Mouse (Mus musculus) MEL (cell line): ENCODE results near the gene Chst4. TPM values are rescaled to one million over a fixed set of nuclear protein-coding genes. Genes with fewer than 3 reads are reported as not detected.

Experiments
- DNase-seq: peaks from one replicate; pipeline ENCODE4 v3.0.0; 2011; ENCODE audit warnings: low read depth, low spot score
- H3K27ac ChIP-seq: 2 replicates; pipeline ENCODE4 v1.5.1; 2012; ENCODE audit warnings: low read depth, mild to moderate bottlenecking, control low read depth, low read length, moderate library complexity; ENCODE audit not compliant: control insufficient read depth
- H3K27me3 ChIP-seq, 2 experiments: fragments of 150-350 bp in 1 of 2; sonication (generic) in 1 of 2; 2 replicates each; pipeline ENCODE4 v1.6.1; 2012; ENCODE audit warnings: low read length in 2 of 2, mild to moderate bottlenecking in 2 of 2, improper control_type of control experiment in 1 of 2, moderate library complexity in 1 of 2; ENCODE audit not compliant: insufficient read depth in 2 of 2, control insufficient read depth in 1 of 2
- H3K36me3 ChIP-seq, 2 experiments: 2 replicates each; pipeline ENCODE4 v1.6.1; 2012 to 2014; ENCODE audit warnings: low read length in 2 of 2, improper control_type of control experiment in 1 of 2, inconsistent platforms in 1 of 2, mild to moderate bottlenecking in 1 of 2; ENCODE audit not compliant: insufficient read depth in 2 of 2, control insufficient read depth in 1 of 2
- H3K4me1 ChIP-seq, 2 experiments: fragments of 150-350 bp in 1 of 2; sonication (generic) in 1 of 2; 2 replicates each; pipeline ENCODE4 v1.6.1; 2012; ENCODE audit warnings: low read length in 2 of 2, improper control_type of control experiment in 1 of 2, mild to moderate bottlenecking in 1 of 2; ENCODE audit not compliant: insufficient read depth in 2 of 2, control insufficient read depth in 1 of 2
- H3K4me3 ChIP-seq, 2 experiments: fragments of 150-350 bp in 1 of 2; sonication (generic) in 1 of 2; 2 replicates each; pipeline ENCODE4 v1.5.1; 2012; ENCODE audit warnings: low read depth in 2 of 2, low read length in 2 of 2, mild to moderate bottlenecking in 2 of 2, moderate library complexity in 2 of 2, control low read depth in 1 of 2, improper control_type of control experiment in 1 of 2; ENCODE audit not compliant: control insufficient read depth in 1 of 2, insufficient read depth in 1 of 2
- H3K79me2 ChIP-seq: 2 replicates; pipeline ENCODE4 v1.6.1; 2012; ENCODE audit warnings: mild to moderate bottlenecking, low read length, moderate library complexity; ENCODE audit not compliant: control insufficient read depth, poor library complexity, insufficient read depth
- H3K9ac ChIP-seq: 2 replicates; pipeline ENCODE4 v1.6.1; 2012; ENCODE audit warnings: low read depth, mild to moderate bottlenecking, control low read depth, low read length, moderate library complexity; ENCODE audit not compliant: control insufficient read depth, poor library complexity, severe bottlenecking
- H3K9me3 ChIP-seq: fragments of 150-350 bp; sonication (generic); replicated peaks from 2 replicates; pipeline ENCODE4 v1.6.1; 2012; ENCODE audit warnings: mild to moderate bottlenecking, low read length, improper control_type of control experiment, moderate library complexity; ENCODE audit not compliant: insufficient read depth
- BHLHE40 ChIP-seq: IDR thresholded peaks from 2 replicates; pipeline ENCODE4 v1.6.1; 2012; ENCODE audit warnings: low read depth, mild to moderate bottlenecking, inconsistent platforms, low read length, improper control_type of control experiment, borderline replicate concordance
- CHD2 ChIP-seq: IDR thresholded peaks from 2 replicates; pipeline ENCODE4 v1.6.1; 2011; ENCODE audit warnings: low read length, improper control_type of control experiment
- E2F4 ChIP-seq: IDR thresholded peaks from 2 replicates; pipeline ENCODE4 v1.6.1; 2011; ENCODE audit warnings: low read depth, low read length, improper control_type of control experiment, borderline replicate concordance
- ELF1 ChIP-seq: IDR thresholded peaks from 2 replicates; pipeline ENCODE4 v1.6.1; 2014; ENCODE audit warnings: low read depth, mild to moderate bottlenecking, inconsistent platforms, low read length, improper control_type of control experiment, moderate library complexity
- ETS1 ChIP-seq: IDR thresholded peaks from 2 replicates; pipeline ENCODE4 v1.6.1; 2012; ENCODE audit warnings: low read depth, mild to moderate bottlenecking, inconsistent platforms, low read length, improper control_type of control experiment, moderate library complexity
- GABPA ChIP-seq: IDR thresholded peaks from 2 replicates; pipeline ENCODE4 v1.6.1; 2012; ENCODE audit warnings: low read depth, mild to moderate bottlenecking, inconsistent platforms, low read length, improper control_type of control experiment, moderate library complexity
- GATA1 ChIP-seq: IDR thresholded peaks from 2 replicates; pipeline ENCODE4 v1.6.1; 2011; ENCODE audit warnings: low read depth, low read length, improper control_type of control experiment
- HCFC1 ChIP-seq: IDR thresholded peaks from 2 replicates; pipeline ENCODE4 v1.6.1; 2012; ENCODE audit warnings: low read depth, mild to moderate bottlenecking, inconsistent platforms, low read length, improper control_type of control experiment, moderate library complexity
- JUND ChIP-seq: IDR thresholded peaks from 2 replicates; pipeline ENCODE4 v1.6.1; 2011; ENCODE audit warnings: low read depth, mild to moderate bottlenecking, improper control_type of control experiment, low read length
- KAT2A ChIP-seq: conservative IDR thresholded peaks from 2 replicates; pipeline ENCODE4 v1.6.1; 2012; ENCODE audit warnings: low read depth, low read length, improper control_type of control experiment, inconsistent platforms
- MAFK ChIP-seq: IDR thresholded peaks from 2 replicates; pipeline ENCODE4 v1.6.1; 2011; ENCODE audit warnings: low read depth, mild to moderate bottlenecking, low read length, improper control_type of control experiment, borderline replicate concordance
- MAX ChIP-seq: IDR thresholded peaks from 2 replicates; pipeline ENCODE4 v1.6.1; 2011; ENCODE audit warnings: low read length, improper control_type of control experiment
- MAZ ChIP-seq: IDR thresholded peaks from 2 replicates; pipeline ENCODE4 v1.6.1; 2012; ENCODE audit warnings: low read depth, mild to moderate bottlenecking, inconsistent platforms, low read length, improper control_type of control experiment
- MEF2A ChIP-seq: IDR thresholded peaks from 2 replicates; pipeline ENCODE4 v1.6.1; 2014; ENCODE audit warnings: low read depth, mild to moderate bottlenecking, inconsistent platforms, low read length, improper control_type of control experiment; ENCODE audit not compliant: poor library complexity, insufficient replicate concordance, severe bottlenecking; ENCODE audit errors: extremely low read depth
- MXI1 ChIP-seq: IDR thresholded peaks from 2 replicates; pipeline ENCODE4 v1.6.1; 2011; ENCODE audit warnings: mild to moderate bottlenecking, low read depth, low read length, improper control_type of control experiment
- MYB ChIP-seq: IDR thresholded peaks from 2 replicates; pipeline ENCODE4 v1.6.1; 2011; ENCODE audit warnings: mild to moderate bottlenecking, low read depth, low read length, improper control_type of control experiment
- MYC ChIP-seq: IDR thresholded peaks from 2 replicates; pipeline ENCODE4 v1.6.1; 2011; ENCODE audit warnings: low read depth, mild to moderate bottlenecking, low read length, improper control_type of control experiment, moderate library complexity
- NRF1 ChIP-seq: IDR thresholded peaks from 2 replicates; pipeline ENCODE4 v1.6.1; 2014; ENCODE audit warnings: low read depth, mild to moderate bottlenecking, inconsistent platforms, low read length, improper control_type of control experiment, moderate library complexity; ENCODE audit not compliant: poor library complexity, insufficient read depth, severe bottlenecking
- POLR2A ChIP-seq, 2 experiments: IDR thresholded peaks; 2 replicates each; pipeline ENCODE4 v1.6.1; 2011 to 2012; ENCODE audit warnings: low read length in 2 of 2, mild to moderate bottlenecking in 2 of 2, control low read depth in 1 of 2, improper control_type of control experiment in 1 of 2, low read depth in 1 of 2, moderate library complexity in 1 of 2; ENCODE audit not compliant: control insufficient read depth in 1 of 2, insufficient read depth in 1 of 2, poor library complexity in 1 of 2
- RCOR1 ChIP-seq: IDR thresholded peaks from 2 replicates; pipeline ENCODE4 v1.6.1; 2012; ENCODE audit warnings: low read depth, mild to moderate bottlenecking, inconsistent platforms, low read length, improper control_type of control experiment
- SIN3A ChIP-seq: IDR thresholded peaks from 2 replicates; pipeline ENCODE4 v1.6.1; 2012; ENCODE audit warnings: low read length, improper control_type of control experiment, inconsistent platforms
- TBP ChIP-seq: IDR thresholded peaks from 2 replicates; pipeline ENCODE4 v1.8.0; 2011; ENCODE audit warnings: low read depth, low read length, improper control_type of control experiment
- TCF12 ChIP-seq: IDR thresholded peaks from 2 replicates; pipeline ENCODE4 v1.6.1; 2014; ENCODE audit warnings: low read depth, mild to moderate bottlenecking, inconsistent platforms, low read length, improper control_type of control experiment, moderate library complexity
- USF1 ChIP-seq: IDR thresholded peaks from 2 replicates; pipeline ENCODE4 v1.6.1; 2014; ENCODE audit warnings: low read depth, mild to moderate bottlenecking, inconsistent platforms, low read length, improper control_type of control experiment, moderate library complexity
- USF2 ChIP-seq, 2 experiments: IDR thresholded peaks; 2 replicates each; pipeline ENCODE4 v1.6.1; 2011 to 2012; ENCODE audit warnings: improper control_type of control experiment in 2 of 2, low read length in 2 of 2, borderline replicate concordance in 1 of 2, inconsistent platforms in 1 of 2, low read depth in 1 of 2, mild to moderate bottlenecking in 1 of 2; ENCODE audit not compliant: insufficient read depth in 1 of 2
- ZC3H11A ChIP-seq: IDR thresholded peaks from 2 replicates; pipeline ENCODE4 v1.6.1; 2012; ENCODE audit warnings: low read depth, mild to moderate bottlenecking, inconsistent platforms, low read length, improper control_type of control experiment
- polyA plus RNA-seq, 2 experiments: library from polyadenylated mRNA; stranded (reverse) in 1 of 2; unstranded in 1 of 2; fragments of >175 nt in 1 of 2; fragments of >200 nt in 1 of 2; gene quantifications; 2 replicates each; pipeline versions ENCODE4 v1.2.1 to v1.2.4; 2012; ENCODE audit warnings: low replicate concordance in 2 of 2, low read depth in 1 of 2; ENCODE audit not compliant: insufficient read length in 2 of 2, insufficient read depth in 1 of 2, missing spikeins in 1 of 2
- total RNA-seq: library from RNA; depleted of rRNA; stranded (reverse); fragments of 300-350 nt; gene quantifications from 2 replicates; pipeline ENCODE4 v1.2.3, GENCODE M21; 2012

Gene Chst4
- total and polyA plus RNA-seq, 3 experiments = not detected

- Histone ChIP-seq H3K9ac (no peak within 1 kb of the TSS), H3K27ac (no peak within 1 kb of the TSS), H3K36me3 (no peaks in the 10 kb centered on the region), H3K9me3 (no peaks in the 10 kb centered on the region), H3K4me1 (no peaks in the 10 kb centered on the region), H3K79me2 (no peaks in the 10 kb centered on the region), H3K27me3 (no peaks in the 10 kb centered on the region), H3K4me3 (no peak within 1 kb of the TSS)
- TF ChIP-seq KAT2A = no peak
- TF ChIP-seq E2F4 = no peak
- TF ChIP-seq GABPA = no peak
- TF ChIP-seq MXI1 = no peak
- TF ChIP-seq RCOR1 = no peak
- no peak for TF ChIP-seq JUND
- no peak for TF ChIP-seq MYC
- TF ChIP-seq USF2 (IDR thresholded peaks at IDR 0.05; ENCODE audit: borderline replicate concordance in 1 of 2, insufficient read depth in 1 of 2, low read depth in 1 of 2, low read length in 2 of 2) = no peak
- no peak for TF ChIP-seq POLR2A (IDR thresholded peaks at IDR 0.05; ENCODE audit: control insufficient read depth in 1 of 2, insufficient read depth in 1 of 2, low read depth in 1 of 2, low read length in 2 of 2, poor library complexity in 1 of 2)
- no peak for TF ChIP-seq CHD2
- TF ChIP-seq BHLHE40 = no peak
- TF ChIP-seq ELF1 = no peak
- TF ChIP-seq MEF2A = no peak
- TF ChIP-seq TCF12 = no peak
- TF ChIP-seq MAZ = no peak
- TF ChIP-seq ZC3H11A = no peak
- TF ChIP-seq MYB = no peak
- TF ChIP-seq NRF1 = no peak
- TF ChIP-seq MAFK = no peak
- TF ChIP-seq SIN3A = no peak
- DNase-seq = no peak
Measured at GRCm38 (mm10) chr8:110079282-110080221, 40.0 kb upstream of the Chst4 start, which contains the start of gene Zfp612. TSS of gene Zfp612 (plus strand) at chr8:110079746.

GRCm38 (mm10) chr8:110074496-110074895, 35.0 kb upstream of the Chst4 start:
- TF ChIP-seq SIN3A (no peak), GATA1 (no peak), MAX (no peak), TBP (no peak), MAZ (no peak), MYC (no peak), HCFC1 (no peak), ETS1 (no peak), NRF1 (no peak), E2F4 (no peak), USF1 (no peak)
- H3K36me3 ChIP-seq = no peaks in the 10 kb centered on the region
- H3K4me3 ChIP-seq = no peak overlapping the region
- no peak overlapping the region for H3K27ac ChIP-seq
- H3K4me1 ChIP-seq = no peaks in the 10 kb centered on the region
- no peak overlapping the region for H3K9ac ChIP-seq
- no peaks in the 10 kb centered on the region for H3K79me2 ChIP-seq
- H3K9me3 ChIP-seq = no peaks in the 10 kb centered on the region
- DNase-seq = no peak
- H3K27me3 ChIP-seq = no peaks in the 10 kb centered on the region
